Mouse (Mus musculus) erythroblast, embryonic 14.5 days (primary cell): Measurements from ENCODE around the gene Anxa8. TPM values are rescaled to one million over a fixed set of nuclear protein-coding genes. Genes with fewer than 3 reads are reported as not detected.

Experiments used
- H3K27me3 ChIP-seq: 2 replicates; pipeline ENCODE4 v1.6.1; 2012; ENCODE audit warnings: inconsistent platforms; ENCODE audit not compliant: control insufficient read depth
- H3K36me3 ChIP-seq: 2 replicates; pipeline ENCODE4 v1.6.1; 2012; ENCODE audit warnings: mild to moderate bottlenecking, inconsistent platforms; ENCODE audit not compliant: control insufficient read depth
- H3K4me1 ChIP-seq: 2 replicates; pipeline ENCODE4 v1.6.1; 2012; ENCODE audit warnings: inconsistent platforms; ENCODE audit not compliant: control insufficient read depth
- H3K4me3 ChIP-seq: replicated peaks from 2 replicates; pipeline ENCODE3; 2012; ENCODE audit warnings: moderate library complexity, mild to moderate bottlenecking, inconsistent platforms
- H3K9me3 ChIP-seq: 2 replicates; pipeline ENCODE4 v1.6.1; 2012; ENCODE audit warnings: low read length, inconsistent platforms, mixed read lengths; ENCODE audit not compliant: control insufficient read depth
- GATA1 ChIP-seq: IDR thresholded peaks from 2 replicates; pipeline ENCODE4 v1.6.1; 2012; ENCODE audit warnings: low read length, inconsistent platforms, mixed read lengths
- TAL1 ChIP-seq: IDR thresholded peaks from 3 replicates; pipeline ENCODE4 v1.6.1; 2012; ENCODE audit warnings: low read length, inconsistent platforms, mixed read lengths
- polyA plus RNA-seq: library from polyadenylated mRNA; stranded (reverse); fragments of >175 nt; gene quantifications from 2 replicates; pipeline ENCODE4 v1.2.3, GENCODE M21; 2012

Gene Anxa8
- polyA plus RNA-seq, 1 experiment, result not detected

DNA sequence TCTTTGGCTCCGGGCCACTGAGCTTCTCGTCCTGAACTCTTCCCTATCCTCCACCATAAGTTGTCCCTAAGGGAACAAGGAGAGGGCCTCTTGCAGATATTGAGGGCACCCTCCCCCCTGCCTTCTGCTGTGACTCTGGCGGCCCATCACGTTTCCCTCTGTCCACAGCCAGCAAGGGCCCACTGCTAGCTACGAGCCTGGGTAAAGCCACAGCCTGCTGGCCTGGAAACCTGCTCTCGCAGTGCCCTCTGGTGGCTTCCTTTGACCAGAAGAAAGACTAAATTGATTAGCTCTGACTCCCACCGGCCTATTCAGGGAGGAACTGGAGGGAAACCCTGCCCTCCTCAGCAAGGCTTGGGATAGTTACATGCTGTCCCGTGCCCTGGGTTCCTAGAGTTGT lies 19.1 kb downstream of the Anxa8 start:
- no peak overlapping the region for H3K4me3 ChIP-seq
- TF ChIP-seq TAL1 (no peak), GATA1 (no peak)

GRCm38 (mm10) chr14:34106389-34107062 lies 20.7 kb downstream of the Anxa8 start:
- H3K4me3 ChIP-seq, result no peak overlapping the region
- TF ChIP-seq GATA1 (no peak), TAL1 (no peak)
- H3K36me3 ChIP-seq, result no peaks in the 10 kb centered on the region
- H3K4me1 ChIP-seq, result no peaks in the 10 kb centered on the region
- H3K27me3 ChIP-seq, result no peaks in the 10 kb centered on the region
- H3K9me3 ChIP-seq, result no peaks in the 10 kb centered on the region

More for the DNA sequence above, 19.1 kb downstream of the Anxa8 start:
- Histone ChIP-seq H3K4me1 (no peaks in the 10 kb centered on the region), H3K27me3 (no peaks in the 10 kb centered on the region), H3K9me3 (no peaks in the 10 kb centered on the region), H3K36me3 (no peaks in the 10 kb centered on the region)

DNA sequence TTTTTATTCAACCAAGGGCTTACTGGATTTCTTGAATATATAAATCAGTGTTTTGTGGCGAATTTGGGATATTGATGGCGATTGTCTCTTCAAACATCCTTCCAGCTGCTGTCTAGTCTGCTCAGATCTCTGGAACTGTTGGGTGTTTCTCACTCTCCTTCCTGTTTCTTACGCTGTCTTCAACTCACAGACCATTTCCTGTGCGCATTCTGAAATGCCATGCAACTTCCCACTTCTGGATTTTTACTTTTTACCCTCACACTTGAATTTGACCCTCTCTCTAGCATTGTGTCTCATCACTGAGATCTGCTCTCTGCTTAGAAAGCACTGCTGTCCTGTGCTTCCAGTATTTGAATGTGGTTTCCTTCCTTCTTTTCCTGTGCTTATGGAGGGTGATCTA lies 21.8 kb downstream of the Anxa8 start:
- Histone ChIP-seq H3K9me3 (no peaks in the 10 kb centered on the region), H3K4me1 (no peaks in the 10 kb centered on the region), H3K27me3 (no peaks in the 10 kb centered on the region), H3K36me3 (no peaks in the 10 kb centered on the region), H3K4me3 (no peak overlapping the region)
- TF ChIP-seq GATA1 (no peak), TAL1 (no peak)

GRCm38 (mm10) chr14:34114311-34114710 lies 28.5 kb downstream of the Anxa8 start:
- no peak overlapping the region for H3K4me3 ChIP-seq
- H3K9me3 ChIP-seq, result no peaks in the 10 kb centered on the region
- TF ChIP-seq GATA1, result no peak
- no peak for TF ChIP-seq TAL1
- H3K27me3 ChIP-seq, result no peaks in the 10 kb centered on the region
- no peaks in the 10 kb centered on the region for H3K4me1 ChIP-seq
- H3K36me3 ChIP-seq, result no peaks in the 10 kb centered on the region

- H3K36me3 ChIP-seq, result no peaks in the 10 kb centered on the region
- no peaks in the 10 kb centered on the region for H3K9me3 ChIP-seq
- H3K4me3 ChIP-seq, result no peak overlapping the region
- no peak for TF ChIP-seq GATA1
- TF ChIP-seq TAL1, result no peak
- H3K27me3 ChIP-seq, result no peaks in the 10 kb centered on the region
- H3K4me1 ChIP-seq, result no peaks in the 10 kb centered on the region
Measured at GRCm38 (mm10) chr14:34119046-34119723, 33.4 kb downstream of the Anxa8 start.

DNA sequence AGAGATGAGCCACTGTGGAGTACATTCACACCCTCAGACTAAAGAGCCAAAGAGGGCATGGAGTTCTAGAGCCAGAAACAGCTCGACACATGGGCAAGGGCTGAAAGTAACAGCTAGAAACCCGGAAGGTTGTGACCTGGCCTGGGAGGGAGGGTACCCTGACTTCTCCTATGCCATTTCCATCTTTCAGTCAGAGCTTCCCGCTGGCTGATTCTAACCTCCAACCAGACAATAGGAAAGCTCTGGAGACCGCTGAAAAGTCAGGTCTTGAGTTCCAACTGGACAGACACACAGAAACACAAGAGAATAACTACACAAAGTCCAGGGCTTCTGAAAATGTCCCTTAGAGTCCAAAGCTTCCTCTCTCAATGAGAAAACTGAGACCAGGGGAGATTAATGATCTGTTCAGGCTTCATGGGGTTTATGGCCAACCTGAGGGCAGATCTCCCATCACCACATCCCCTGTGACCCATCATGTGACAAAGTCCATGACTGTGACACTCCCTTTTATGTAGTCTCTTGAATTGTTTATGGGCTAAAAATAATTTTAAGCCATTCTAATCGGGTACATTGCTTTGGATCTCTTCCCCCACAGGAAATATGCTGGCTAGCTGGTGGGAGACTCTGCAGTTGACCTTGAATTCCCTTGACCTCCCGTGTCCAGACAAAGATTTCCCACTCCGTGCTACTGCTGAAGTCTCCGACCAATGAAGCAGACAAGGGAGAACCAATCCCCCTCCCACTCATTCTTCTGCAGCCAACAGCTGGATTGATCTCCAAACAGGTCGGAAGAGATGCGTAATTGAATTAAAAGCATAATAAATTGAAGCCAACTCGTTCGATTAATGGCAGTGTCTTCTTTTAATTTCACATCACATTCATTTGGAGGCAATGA lies 34.5 kb downstream of the Anxa8 start:
- no peaks in the 10 kb centered on the region for H3K27me3 ChIP-seq
- TF ChIP-seq TAL1 (no peak), GATA1 (no peak)

DNA sequence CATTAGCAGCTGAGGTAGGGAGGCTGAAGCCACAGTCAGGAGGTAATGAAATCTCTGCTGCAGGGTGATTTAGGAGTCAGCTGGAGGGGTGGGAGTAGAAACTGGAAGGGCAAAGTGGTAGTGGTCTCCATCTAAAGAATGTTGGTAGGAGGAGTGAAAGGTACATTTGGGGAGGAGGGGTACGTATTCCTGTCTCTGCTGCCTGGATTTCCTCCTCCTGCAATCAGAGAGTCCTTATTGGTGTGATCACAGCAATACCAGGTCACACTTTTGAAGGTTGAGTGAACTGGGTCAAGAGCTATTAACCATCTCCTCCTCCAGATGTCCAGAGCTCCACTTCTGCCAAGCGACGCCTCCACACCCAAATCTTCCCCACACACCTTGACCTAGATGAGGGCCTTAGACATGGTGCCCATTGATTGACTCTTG lies 35.2 kb downstream of the Anxa8 start:
- Histone ChIP-seq H3K4me1 (no peaks in the 10 kb centered on the region), H3K27me3 (no peaks in the 10 kb centered on the region), H3K9me3 (no peaks in the 10 kb centered on the region), H3K4me3 (no peak overlapping the region), H3K36me3 (no peaks in the 10 kb centered on the region)
- no peak for TF ChIP-seq TAL1
- TF ChIP-seq GATA1, result no peak

More for the DNA sequence above, 34.5 kb downstream of the Anxa8 start:
- Histone ChIP-seq H3K9me3 (no peaks in the 10 kb centered on the region), H3K4me1 (no peaks in the 10 kb centered on the region), H3K36me3 (no peaks in the 10 kb centered on the region), H3K4me3 (no peak overlapping the region)

GRCm38 (mm10) chr14:34121691-34122090 lies 35.9 kb downstream of the Anxa8 start:
- Histone ChIP-seq H3K4me3 (no peak overlapping the region), H3K27me3 (no peaks in the 10 kb centered on the region), H3K36me3 (no peaks in the 10 kb centered on the region), H3K9me3 (no peaks in the 10 kb centered on the region), H3K4me1 (no peaks in the 10 kb centered on the region)
- TF ChIP-seq GATA1 (no peak), TAL1 (no peak)

DNA sequence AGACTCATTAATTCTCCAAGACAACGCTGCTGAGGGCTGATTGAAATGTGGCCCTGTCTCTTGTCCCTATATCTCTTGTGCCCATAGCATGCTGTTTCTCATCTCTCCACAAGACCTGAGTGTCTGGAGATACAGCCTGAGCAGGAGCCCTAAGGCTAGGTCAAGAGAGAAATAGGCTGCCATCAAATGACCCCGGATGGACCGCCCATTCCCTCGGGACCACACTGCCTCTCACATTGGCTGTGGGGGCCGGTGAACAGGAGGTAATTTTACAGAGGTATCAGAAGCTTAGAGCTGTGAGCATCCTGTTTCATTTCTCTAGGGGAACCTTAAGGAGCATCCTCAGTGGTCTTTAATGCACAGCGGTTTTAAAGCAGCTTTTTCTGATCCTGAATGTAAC lies 45.4 kb downstream of the Anxa8 start:
- Histone ChIP-seq H3K4me1 (no peaks in the 10 kb centered on the region), H3K4me3 (no peak overlapping the region), H3K27me3 (no peaks in the 10 kb centered on the region), H3K9me3 (no peaks in the 10 kb centered on the region), H3K36me3 (no peaks in the 10 kb centered on the region)
- TF ChIP-seq GATA1, result no peak
- TF ChIP-seq TAL1, result no peak
